Mouse (Mus musculus) lung, embryonic 16.5 days (tissue): ENCODE results near the gene Dlg5. TPM values are rescaled to one million over a fixed set of nuclear protein-coding genes. Genes with fewer than 3 reads are reported as not detected.

Experiments
- ATAC-seq: fragments of 200-750 bp; cut with Nextera tagmentation; 2 replicates; pipeline ENCODE4 v1.8.0; 2017; ENCODE audit warnings: low read depth, mild to moderate bottlenecking, moderate library complexity
- H3K27ac ChIP-seq: fragments of 300-500 bp; sonication (generic); 2 replicates; pipeline ENCODE4 v1.5.1; 2014; ENCODE audit warnings: mild to moderate bottlenecking, control low read depth, low read length
- H3K27me3 ChIP-seq: fragments of 300-500 bp; sonication (generic); 2 replicates; pipeline ENCODE4 v1.6.1; 2014; ENCODE audit warnings: low read depth, low read length, mixed read lengths; ENCODE audit not compliant: control insufficient read depth, insufficient read depth
- H3K36me3 ChIP-seq: fragments of 300-500 bp; sonication (generic); 2 replicates; pipeline ENCODE4 v1.6.1; 2014; ENCODE audit warnings: low read length; ENCODE audit not compliant: control insufficient read depth, insufficient read depth
- H3K4me1 ChIP-seq: fragments of 300-500 bp; sonication (generic); replicated peaks from 2 replicates; pipeline ENCODE4 v1.6.1; 2014; ENCODE audit warnings: low read length, mixed read lengths; ENCODE audit not compliant: control insufficient read depth, insufficient read depth
- H3K4me2 ChIP-seq: fragments of 300-500 bp; sonication (generic); 2 replicates; pipeline ENCODE4 v1.6.1; 2014; ENCODE audit warnings: low read depth, low read length, control low read depth
- H3K4me3 ChIP-seq: fragments of 300-500 bp; sonication (generic); 2 replicates; pipeline ENCODE4 v1.5.1; 2014; ENCODE audit warnings: mild to moderate bottlenecking, low read length, control low read depth
- H3K9ac ChIP-seq: fragments of 300-500 bp; sonication (generic); 2 replicates; pipeline ENCODE4 v1.6.1; 2014; ENCODE audit warnings: low read length, control low read depth
- H3K9me3 ChIP-seq: fragments of 300-500 bp; sonication (generic); 2 replicates; pipeline ENCODE4 v1.6.1; 2016; ENCODE audit warnings: low read length; ENCODE audit not compliant: control insufficient read depth
- WGBS: fragments of 180-500 bp; shearing (Covaris S2); extraction: QIAGEN DNeasy Blood & Tissue Kit; methylation state at CpG from one replicate; pipeline ENCODE4 v1.1.7; 2014; 5-methylcytosine and 5-hydroxymethylcytosine counted together
- polyA plus RNA-seq: library from polyadenylated mRNA; unstranded; fragments of >200 nt; fragmentation: Nextera tagmentation; extraction: Ambion mirVana; gene quantifications from 2 replicates; pipeline ENCODE4 v1.2.1, GENCODE M21; 2015

Dlg5 gene
- polyA plus RNA-seq, 1 experiment from 2014 or later, result 9.9 TPM

- no peak for ATAC-seq
- Histone ChIP-seq H3K27ac (no peak overlapping the region), H3K4me2 (no peak overlapping the region), H3K36me3 (peaks cover 17% of the 10 kb centered on the region), H3K9me3 (no peaks in the 10 kb centered on the region), H3K27me3 (no peaks in the 10 kb centered on the region), H3K4me1 (no peaks in the 10 kb centered on the region), H3K9ac (no peak overlapping the region), H3K4me3 (no peak overlapping the region)
- 70% methylated on average over 7 of the region's 7 CpGs for WGBS
These were observed 111.0 kb downstream of the Dlg5 start for GRCm38 (mm10) chr14:24134623-24135290.

GRCm38 (mm10) chr14:24133801-24134200 lies 111.9 kb downstream of the Dlg5 start:
- no peak for ATAC-seq
- Histone ChIP-seq H3K36me3 (peaks cover 11% of the 10 kb centered on the region), H3K9me3 (no peaks in the 10 kb centered on the region), H3K27me3 (no peaks in the 10 kb centered on the region), H3K9ac (no peak overlapping the region), H3K27ac (no peak overlapping the region), H3K4me1 (no peaks in the 10 kb centered on the region), H3K4me2 (no peak overlapping the region), H3K4me3 (no peak overlapping the region)
- WGBS, result 85% methylated on average over 8 of the region's 8 CpGs

- Histone ChIP-seq H3K4me3 (no peak overlapping the region), H3K27me3 (no peaks in the 10 kb centered on the region), H3K27ac (no peak overlapping the region), H3K4me2 (no peak overlapping the region), H3K9ac (no peak overlapping the region), H3K9me3 (no peaks in the 10 kb centered on the region), H3K4me1 (no peaks in the 10 kb centered on the region), H3K36me3 (peaks cover 4% of the 10 kb centered on the region; the same call in 1 of the 2 replicates)
- no peak for ATAC-seq
- WGBS, result 26% methylated on average over 4 of the region's 4 CpGs
These were observed 113.6 kb downstream of the Dlg5 start for GRCm38 (mm10) chr14:24132092-24132491.

- no peaks in the 10 kb centered on the region for H3K27me3 ChIP-seq
- no peak overlapping the region for H3K4me3 ChIP-seq
- no peak overlapping the region for H3K4me2 ChIP-seq
- H3K36me3 ChIP-seq, result no peaks in the 10 kb centered on the region
- no peaks in the 10 kb centered on the region for H3K4me1 ChIP-seq
- ATAC-seq, result no peak
- WGBS, result 72% methylated on average over 2 of the region's 2 CpGs
- no peak overlapping the region for H3K27ac ChIP-seq
- no peak overlapping the region for H3K9ac ChIP-seq
- no peaks in the 10 kb centered on the region for H3K9me3 ChIP-seq
These were observed 120.7 kb downstream of the Dlg5 start for GRCm38 (mm10) chr14:24125069-24125468.

- no peak for ATAC-seq
- H3K27me3 ChIP-seq, result no peaks in the 10 kb centered on the region
- no peaks in the 10 kb centered on the region for H3K36me3 ChIP-seq
- 21% methylated on average over 1 of the region's 1 CpGs for WGBS
- H3K9me3 ChIP-seq, result no peaks in the 10 kb centered on the region
- H3K4me1 ChIP-seq, result no peaks in the 10 kb centered on the region
- no peak overlapping the region for H3K27ac ChIP-seq
- H3K4me2 ChIP-seq, result no peak overlapping the region
- H3K4me3 ChIP-seq, result no peak overlapping the region
- no peak overlapping the region for H3K9ac ChIP-seq
These were observed 121.5 kb downstream of the Dlg5 start for GRCm38 (mm10) chr14:24124171-24124570.

- ATAC-seq, result no peak
- H3K27me3 ChIP-seq, result no peaks in the 10 kb centered on the region
- H3K36me3 ChIP-seq, result no peaks in the 10 kb centered on the region
- no peaks in the 10 kb centered on the region for H3K4me1 ChIP-seq
- H3K9ac ChIP-seq, result no peak overlapping the region
- no peak overlapping the region for H3K4me2 ChIP-seq
- no peak overlapping the region for H3K27ac ChIP-seq
- no peak overlapping the region for H3K4me3 ChIP-seq
- WGBS, result 77% methylated on average over 2 of the region's 2 CpGs
- H3K9me3 ChIP-seq, result no peaks in the 10 kb centered on the region
These were observed 139.0 kb downstream of the Dlg5 start for GRCm38 (mm10) chr14:24106734-24107133.

GRCm38 (mm10) chr14:24098828-24099227 lies 146.9 kb downstream of the Dlg5 start:
- WGBS, result 63% methylated on average over 4 of the region's 4 CpGs
- H3K27ac ChIP-seq, result no peak overlapping the region
- H3K27me3 ChIP-seq, result no peaks in the 10 kb centered on the region
- H3K9me3 ChIP-seq, result no peaks in the 10 kb centered on the region
- H3K4me1 ChIP-seq, result no peaks in the 10 kb centered on the region
- ATAC-seq, result 0 out of 2 replicates have a peak, but pooled peaks have one; percentile 34
- no peak overlapping the region for H3K9ac ChIP-seq
- no peaks in the 10 kb centered on the region for H3K36me3 ChIP-seq
- no peak overlapping the region for H3K4me2 ChIP-seq
- no peak overlapping the region for H3K4me3 ChIP-seq

GRCm38 (mm10) chr14:24094656-24095055 lies 151.1 kb downstream of the Dlg5 start:
- Histone ChIP-seq H3K9me3 (no peaks in the 10 kb centered on the region), H3K4me3 (no peak overlapping the region), H3K27me3 (no peaks in the 10 kb centered on the region), H3K4me1 (no peaks in the 10 kb centered on the region), H3K4me2 (no peak overlapping the region), H3K36me3 (no peaks in the 10 kb centered on the region), H3K9ac (no peak overlapping the region), H3K27ac (no peak overlapping the region)
- ATAC-seq, result no peak
- WGBS, result 84% methylated on average over 1 of the region's 1 CpGs

- Histone ChIP-seq H3K27ac (no peak overlapping the region), H3K4me3 (no peak overlapping the region), H3K9ac (no peak overlapping the region), H3K27me3 (no peaks in the 10 kb centered on the region), H3K36me3 (no peaks in the 10 kb centered on the region), H3K4me2 (no peak overlapping the region), H3K9me3 (no peaks in the 10 kb centered on the region), H3K4me1 (no peaks in the 10 kb centered on the region)
- ATAC-seq, result no peak
- 93% methylated on average over 4 of the region's 4 CpGs for WGBS
These were observed 152.5 kb downstream of the Dlg5 start for GRCm38 (mm10) chr14:24093221-24093620.

- Histone ChIP-seq H3K9me3 (no peaks in the 10 kb centered on the region), H3K9ac (no peak overlapping the region), H3K4me1 (no peaks in the 10 kb centered on the region), H3K4me3 (no peak overlapping the region), H3K27ac (no peak overlapping the region), H3K27me3 (no peaks in the 10 kb centered on the region), H3K36me3 (no peaks in the 10 kb centered on the region), H3K4me2 (no peak overlapping the region)
- 73% methylated on average over 3 of the region's 3 CpGs for WGBS
- no peak for ATAC-seq
These were observed 153.3 kb downstream of the Dlg5 start for GRCm38 (mm10) chr14:24092391-24092790.
